Mouse (Mus musculus) liver, embryonic 14.5 days (tissue): ENCODE measurements at regions not wholly inside any gene's neighbourhood (a gene's known extent, or its start where the extent isn't known, plus 50 kb on each side); places are given as distances from the start of the nearest gene placed in this dataset.

Source experiments
- CTCF ChIP-seq: IDR thresholded peaks from 2 replicates; pipeline ENCODE4 v1.5.1; 2016; ENCODE audit warnings: antibody characterized with exemption, low read depth, control low read depth
- EP300 ChIP-seq: IDR thresholded peaks from 2 replicates; pipeline ENCODE4 v1.6.1; 2016; ENCODE audit warnings: antibody characterized with exemption, low read depth

DNA sequence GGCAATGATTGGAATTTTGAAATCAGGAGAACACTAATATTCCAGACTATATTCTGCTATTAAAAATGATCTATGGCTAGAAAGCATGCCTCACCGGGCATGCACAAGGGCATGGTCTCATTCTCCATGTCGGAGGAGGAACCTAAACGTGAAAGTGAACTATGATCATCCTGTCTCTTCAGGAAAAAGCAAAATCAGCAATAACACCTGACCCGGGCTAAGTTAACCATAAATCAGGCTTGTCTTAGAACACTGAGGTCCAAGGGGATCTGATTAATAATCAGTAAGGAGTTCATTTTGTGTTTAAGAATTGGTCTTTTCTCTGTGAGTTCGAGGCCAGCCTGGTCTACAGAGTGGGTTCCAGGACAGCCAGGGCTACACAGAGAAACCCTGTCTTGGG, 119.7 kb upstream of the Jarid2 start:
- TF ChIP-seq CTCF (no peak), EP300 (no peak)
